Mouse (Mus musculus): ENCODE measurements around the gene Selenon. TPM values are rescaled to one million over a fixed set of nuclear protein-coding genes. Genes with fewer than 3 reads are reported as not detected.

Selenon gene
- polyA plus RNA-seq, 1 experiment from 2014 or later, result 35.3 TPM

DNA sequence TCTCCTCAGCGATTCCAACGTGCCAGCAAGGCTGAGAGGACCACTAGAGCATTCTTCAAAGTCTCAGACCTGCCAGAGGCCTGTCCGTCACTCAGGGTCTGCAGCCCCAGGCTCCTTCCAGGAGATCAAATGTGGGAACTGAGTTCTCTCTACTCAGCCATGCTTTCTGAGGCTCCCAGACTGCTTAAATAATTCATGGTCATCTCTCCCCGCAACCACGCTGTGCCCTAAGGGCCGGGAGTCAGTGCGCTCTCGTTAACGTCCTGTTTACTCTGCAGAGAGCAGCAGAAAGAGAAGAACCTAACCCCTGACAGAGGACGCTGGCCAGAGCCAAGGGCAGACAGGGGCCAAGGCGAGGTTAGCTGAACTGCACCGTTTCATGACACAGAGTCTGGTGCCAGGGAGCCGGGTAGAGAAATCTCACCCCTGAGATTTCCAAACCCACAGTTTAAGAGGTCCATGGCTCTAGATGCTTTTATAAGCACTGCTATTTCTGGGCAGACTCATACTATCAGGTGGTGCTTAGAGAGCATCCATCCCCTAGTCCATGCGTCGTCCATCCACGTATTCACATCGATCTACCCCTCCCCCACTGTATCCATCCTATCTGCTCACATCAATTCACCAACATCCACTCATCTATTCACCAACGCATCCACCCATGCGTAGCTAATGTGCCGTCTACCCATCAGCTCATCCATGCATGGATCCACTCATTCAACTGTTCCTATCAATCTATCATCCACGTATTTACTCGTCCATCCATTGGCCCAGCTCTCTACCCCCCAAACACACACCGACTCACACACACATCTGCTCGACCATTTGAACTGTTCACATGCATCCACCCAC is 20.7 kb upstream of the Selenon start:
- Histone ChIP-seq H3K27me3 (no peaks in the 10 kb centered on the region), H3K4me2 (no peak overlapping the region), H3K4me1 (peaks cover 6% of the 10 kb centered on the region), H3K27ac (no peak overlapping the region), H3K36me3 (no peaks in the 10 kb centered on the region), H3K9me3 (no peaks in the 10 kb centered on the region), H3K4me3 (no peak overlapping the region), H3K9ac (no peak overlapping the region)
- 79% methylated on average over 24 of the region's 24 CpGs for WGBS
- ATAC-seq (ENCODE audit: borderline replicate concordance, extremely low read depth, low FRiP score, low TSS enrichment), result no peak

DNA sequence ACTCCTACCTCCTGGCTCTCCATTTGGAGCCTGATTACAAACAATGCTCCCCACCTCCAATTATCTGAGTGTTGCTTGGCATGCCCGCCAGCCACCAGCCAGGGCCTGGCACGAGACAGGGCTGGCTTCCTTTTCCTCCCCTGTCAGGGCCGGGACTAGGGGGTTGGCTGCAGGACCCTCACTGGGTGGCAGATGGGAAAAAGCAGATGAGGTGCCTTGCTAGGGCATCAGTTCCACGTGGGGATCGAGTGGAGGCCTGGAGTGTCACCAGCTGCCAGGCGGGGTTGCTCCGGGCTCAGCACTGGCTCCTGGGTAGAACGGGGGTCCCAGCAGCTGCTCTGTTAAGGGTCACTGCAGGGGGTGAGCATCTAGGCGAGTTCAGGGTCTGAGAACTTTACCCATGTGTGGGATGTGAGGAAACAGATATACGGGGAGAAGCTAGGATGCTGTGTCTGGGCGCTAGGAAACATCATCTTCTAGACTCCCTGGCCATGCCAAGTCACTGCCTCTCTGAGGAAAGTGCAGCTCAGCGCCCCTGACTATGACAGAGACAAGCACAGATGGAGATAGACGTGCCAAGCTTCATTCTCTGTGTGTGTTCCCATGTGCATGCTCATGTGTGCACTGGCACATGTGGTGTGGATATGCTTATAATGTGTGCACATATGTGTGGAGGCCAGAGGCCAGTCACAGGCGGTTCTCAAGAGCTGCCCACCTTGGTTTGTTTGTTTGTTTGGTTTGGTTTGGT is 18.9 kb upstream of the Selenon start:
- Histone ChIP-seq H3K27ac (no peak overlapping the region), H3K4me3 (no peak overlapping the region), H3K9me3 (no peaks in the 10 kb centered on the region), H3K9ac (no peak overlapping the region), H3K36me3 (no peaks in the 10 kb centered on the region), H3K4me1 (peaks cover 10% of the 10 kb centered on the region), H3K27me3 (no peaks in the 10 kb centered on the region), H3K4me2 (no peak overlapping the region)
- no peak for ATAC-seq (ENCODE audit: borderline replicate concordance, extremely low read depth, low FRiP score, low TSS enrichment)
- whole genome bisulfite sequencing, result 71% methylated on average over 14 of the region's 14 CpGs

DNA sequence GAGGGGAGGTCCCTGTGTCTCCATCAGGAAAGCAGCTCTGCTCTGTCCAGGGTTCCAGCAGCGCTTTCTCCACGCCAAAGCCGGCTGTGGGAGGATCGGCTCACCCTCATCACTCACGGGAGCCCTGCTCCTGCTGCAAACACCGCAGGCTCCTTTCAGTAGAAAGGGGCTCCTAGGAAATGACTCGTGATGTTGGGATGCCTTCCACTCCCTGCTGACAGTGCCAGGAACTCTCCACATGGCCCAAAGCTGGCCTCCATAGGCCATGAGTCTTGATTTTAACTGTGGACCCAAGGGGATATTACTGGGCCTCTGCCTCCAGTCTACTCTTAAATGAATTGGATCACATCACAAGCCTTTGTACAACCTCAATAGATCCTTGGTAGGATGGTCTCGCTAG is 17.9 kb upstream of the Selenon start:
- H3K36me3 ChIP-seq, result no peaks in the 10 kb centered on the region
- 71% methylated on average over 8 of the region's 8 CpGs for WGBS
- no peaks in the 10 kb centered on the region for H3K27me3 ChIP-seq
- peaks cover 10% of the 10 kb centered on the region for H3K4me1 ChIP-seq
- H3K4me2 ChIP-seq, result no peak overlapping the region
- H3K9me3 ChIP-seq, result no peaks in the 10 kb centered on the region
- H3K9ac ChIP-seq, result no peak overlapping the region
- H3K27ac ChIP-seq, result no peak overlapping the region
- no peak for ATAC-seq (ENCODE audit: borderline replicate concordance, extremely low read depth, low FRiP score, low TSS enrichment)
- H3K4me3 ChIP-seq, result no peak overlapping the region

DNA sequence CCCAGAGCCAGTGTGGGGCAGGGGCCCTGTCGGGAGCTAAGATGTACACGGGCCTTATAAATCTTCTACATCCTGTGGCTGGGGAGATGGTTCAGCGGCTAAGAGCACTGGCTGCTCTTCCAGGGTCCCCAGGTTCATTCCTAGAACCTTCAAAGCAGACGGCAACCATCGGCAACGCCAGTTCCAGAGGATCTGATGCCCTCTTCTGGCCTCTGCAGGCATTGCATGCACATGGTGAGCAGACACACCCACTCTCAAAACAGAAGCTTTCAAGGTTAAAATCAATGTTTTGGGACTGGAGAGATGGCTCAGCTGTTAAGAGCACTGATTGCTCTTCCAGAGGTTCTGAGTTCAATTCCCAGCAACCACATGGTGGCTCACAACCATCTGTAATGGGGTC is 17.2 kb upstream of the Selenon start:
- Histone ChIP-seq H3K9me3 (no peaks in the 10 kb centered on the region), H3K9ac (no peak overlapping the region), H3K4me3 (no peak overlapping the region), H3K4me1 (peaks cover 10% of the 10 kb centered on the region), H3K4me2 (no peak overlapping the region), H3K27me3 (no peaks in the 10 kb centered on the region), H3K36me3 (no peaks in the 10 kb centered on the region), H3K27ac (no peak overlapping the region)
- no peak for ATAC-seq (ENCODE audit: borderline replicate concordance, extremely low read depth, low FRiP score, low TSS enrichment)
- WGBS, result 78% methylated on average over 6 of the region's 6 CpGs

DNA sequence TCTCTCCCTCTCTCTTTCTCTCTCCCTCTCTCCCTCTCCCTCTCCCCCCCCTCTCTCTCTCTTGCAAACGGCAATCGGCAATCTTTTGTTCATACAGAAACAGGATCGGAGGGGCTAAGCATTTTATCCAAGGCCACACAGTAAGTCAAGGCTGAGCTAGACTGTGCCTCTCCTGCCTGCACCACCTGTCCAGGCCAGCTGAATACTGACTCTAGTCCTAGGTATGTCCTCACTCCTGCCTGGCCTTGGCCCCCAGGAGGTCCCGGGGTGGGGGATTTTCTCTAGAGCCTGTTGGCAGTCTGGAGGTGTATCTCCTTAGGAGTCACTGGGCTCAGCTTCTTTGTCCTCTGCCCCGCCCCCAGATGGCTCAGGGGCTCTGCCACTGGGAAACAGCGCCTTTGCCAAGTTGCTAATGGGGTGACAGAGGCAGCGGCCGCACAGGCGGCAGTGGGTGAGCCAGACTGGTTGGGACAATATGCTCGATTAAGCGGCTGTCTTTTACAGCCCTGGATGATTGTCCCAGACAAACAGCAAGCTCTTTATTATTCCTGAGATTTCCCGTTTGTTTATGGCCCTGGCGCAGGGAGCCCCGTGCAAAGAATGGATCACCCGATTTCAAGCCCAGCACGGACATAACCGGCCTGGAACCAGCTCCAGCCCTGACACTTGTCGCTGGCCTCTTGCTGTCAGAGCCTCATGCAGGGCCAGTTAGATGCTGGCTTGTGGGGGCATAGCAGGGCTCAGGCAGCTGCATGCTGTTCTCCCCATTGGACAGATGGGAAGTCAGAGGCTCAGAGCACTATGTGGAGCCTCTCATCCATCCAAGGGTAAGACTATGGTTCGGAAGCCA is 15.6 kb upstream of the Selenon start:
- Histone ChIP-seq H3K9me3 (no peaks in the 10 kb centered on the region), H3K36me3 (no peaks in the 10 kb centered on the region), H3K4me3 (no peak overlapping the region), H3K4me2 (peak overlapping the region; percentile 8; the same call in 1 of the 2 replicates), H3K4me1 (peaks cover 10% of the 10 kb centered on the region), H3K27me3 (no peaks in the 10 kb centered on the region), H3K27ac (no peak overlapping the region), H3K9ac (no peak overlapping the region)
- ATAC-seq (ENCODE audit: borderline replicate concordance, extremely low read depth, low FRiP score, low TSS enrichment), result peak; percentile 50
- WGBS, result 28% methylated on average over 19 of the region's 19 CpGs

DNA sequence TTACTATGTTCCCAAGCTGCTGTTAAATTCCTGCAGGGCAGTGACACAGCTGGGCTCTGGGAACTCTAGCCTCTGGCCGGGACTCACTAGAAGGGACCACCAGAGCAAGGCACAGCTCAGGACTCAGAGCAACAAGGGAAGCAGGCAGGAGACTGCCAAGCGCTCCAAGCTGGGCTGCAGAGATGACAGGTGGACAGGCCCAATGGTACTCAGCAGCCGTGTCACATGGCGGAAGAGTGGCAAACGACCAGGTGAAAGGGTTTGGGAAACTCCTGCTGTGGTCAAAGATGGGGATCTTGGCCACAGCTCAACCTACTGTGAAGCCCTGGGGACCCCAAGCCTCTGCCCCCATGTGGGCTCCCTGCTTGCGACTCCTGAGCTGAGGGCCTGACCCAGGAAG is 12.1 kb upstream of the Selenon start:
- no peak overlapping the region for H3K4me2 ChIP-seq
- H3K9ac ChIP-seq, result no peak overlapping the region
- no peaks in the 10 kb centered on the region for H3K27me3 ChIP-seq
- 79% methylated on average over 6 of the region's 6 CpGs for WGBS
- no peak overlapping the region for H3K27ac ChIP-seq
- H3K4me3 ChIP-seq, result no peak overlapping the region
- H3K36me3 ChIP-seq, result no peaks in the 10 kb centered on the region
- no peaks in the 10 kb centered on the region for H3K9me3 ChIP-seq
- ATAC-seq (ENCODE audit: borderline replicate concordance, extremely low read depth, low FRiP score, low TSS enrichment), result no peak
- peaks cover 10% of the 10 kb centered on the region for H3K4me1 ChIP-seq

DNA sequence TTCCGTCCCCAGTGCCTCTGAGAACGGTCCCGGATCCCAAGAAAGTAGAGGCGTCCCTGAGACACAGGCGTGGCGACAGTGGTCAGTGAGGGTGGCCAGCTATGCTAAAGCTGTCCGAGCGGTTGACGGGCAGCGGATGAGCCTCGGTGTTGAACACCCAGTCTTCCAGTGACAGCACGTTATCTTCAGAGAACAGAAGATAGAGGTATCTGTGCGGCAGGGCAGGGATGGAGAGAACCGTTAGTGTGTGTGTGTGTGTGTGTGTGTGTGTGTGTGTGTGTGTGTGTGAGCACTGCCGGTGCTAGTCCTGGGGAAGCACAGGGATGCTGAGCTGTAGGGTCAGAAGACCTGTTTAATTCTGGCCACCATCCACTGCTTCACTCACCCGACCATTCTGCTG is 11.7 kb upstream of the Selenon start:
- Histone ChIP-seq H3K27me3 (no peaks in the 10 kb centered on the region), H3K4me2 (no peak overlapping the region), H3K4me3 (no peak overlapping the region), H3K4me1 (peaks cover 10% of the 10 kb centered on the region), H3K9ac (no peak overlapping the region), H3K36me3 (no peaks in the 10 kb centered on the region), H3K27ac (no peak overlapping the region), H3K9me3 (no peaks in the 10 kb centered on the region)
- WGBS, result 75% methylated on average over 16 of the region's 16 CpGs
- ATAC-seq (ENCODE audit: borderline replicate concordance, extremely low read depth, low FRiP score, low TSS enrichment), result no peak

DNA sequence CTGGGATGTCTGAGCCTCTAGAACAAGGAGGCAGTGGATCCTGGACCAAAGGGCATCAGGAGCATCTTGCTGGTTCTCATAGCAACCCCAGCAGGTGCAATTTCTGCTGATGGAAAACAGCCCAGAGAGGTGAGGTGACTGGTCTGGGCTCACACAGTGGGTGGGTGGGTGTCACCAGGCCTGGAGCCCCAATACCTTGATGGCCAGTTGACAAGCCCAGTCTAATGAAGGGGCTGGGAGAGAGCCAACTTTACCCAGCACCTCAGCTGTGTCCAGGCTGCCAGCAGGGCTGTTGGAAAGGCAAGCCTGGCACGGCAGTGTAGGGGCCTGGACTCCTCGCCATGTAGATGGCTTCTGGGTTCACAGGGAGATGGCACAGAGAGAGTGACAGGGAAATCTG is 10.0 kb upstream of the Selenon start:
- H3K4me1 ChIP-seq, result peaks cover 9% of the 10 kb centered on the region
- H3K4me3 ChIP-seq, result no peak overlapping the region
- H3K4me2 ChIP-seq, result no peak overlapping the region
- H3K9me3 ChIP-seq, result no peaks in the 10 kb centered on the region
- WGBS, result 79% methylated on average over 2 of the region's 2 CpGs
- no peaks in the 10 kb centered on the region for H3K27me3 ChIP-seq
- no peak overlapping the region for H3K9ac ChIP-seq
- H3K27ac ChIP-seq, result no peak overlapping the region
- ATAC-seq (ENCODE audit: borderline replicate concordance, extremely low read depth, low FRiP score, low TSS enrichment), result no peak
- H3K36me3 ChIP-seq, result no peaks in the 10 kb centered on the region

DNA sequence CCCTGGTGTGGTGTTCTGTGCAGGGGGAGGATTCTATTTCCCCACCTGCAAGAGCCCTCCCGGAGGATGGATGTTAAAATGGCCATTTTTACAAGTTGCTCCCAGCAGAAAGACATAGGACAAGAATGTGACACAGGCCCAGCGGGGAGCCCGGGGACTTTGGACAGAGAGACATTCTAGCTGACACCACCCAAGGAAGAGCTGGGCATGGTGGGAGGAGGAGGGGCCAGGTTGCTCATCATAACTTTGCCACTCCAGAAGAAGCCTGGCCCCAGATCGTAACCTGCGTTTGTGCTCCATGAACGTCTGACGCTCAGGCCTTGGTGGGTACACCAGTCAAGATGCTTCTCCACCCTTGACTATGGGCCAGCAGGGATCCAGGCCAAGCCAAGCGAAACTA is 8.7 kb upstream of the Selenon start:
- Histone ChIP-seq H3K9ac (no peak overlapping the region), H3K4me2 (no peak overlapping the region), H3K36me3 (no peaks in the 10 kb centered on the region), H3K9me3 (no peaks in the 10 kb centered on the region), H3K4me1 (peaks cover 9% of the 10 kb centered on the region), H3K27ac (no peak overlapping the region), H3K27me3 (no peaks in the 10 kb centered on the region), H3K4me3 (no peak overlapping the region)
- WGBS, result 85% methylated on average over 8 of the region's 8 CpGs
- no peak for ATAC-seq (ENCODE audit: borderline replicate concordance, extremely low read depth, low FRiP score, low TSS enrichment)

DNA sequence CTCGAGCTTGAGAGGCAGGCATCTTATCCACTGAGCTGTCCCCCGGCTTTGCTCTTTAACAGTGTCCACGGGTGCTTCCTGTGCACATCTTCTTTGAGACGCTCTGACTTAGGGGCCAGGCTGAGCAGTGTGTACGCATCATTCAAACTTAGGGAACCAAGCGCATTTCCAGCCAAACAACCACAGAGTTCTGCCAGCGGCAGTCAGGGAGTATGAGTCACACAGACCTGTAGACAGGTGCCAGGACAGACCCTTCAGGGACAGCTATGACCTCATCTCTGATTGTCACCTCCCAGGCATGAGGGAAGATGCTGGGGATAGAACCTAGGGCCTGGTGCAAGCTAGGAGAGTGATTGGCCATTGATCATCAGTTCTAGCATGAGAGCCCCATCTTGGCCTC is 7.2 kb upstream of the Selenon start:
- WGBS, result 69% methylated on average over 7 of the region's 7 CpGs
- no peak overlapping the region for H3K4me2 ChIP-seq

DNA sequence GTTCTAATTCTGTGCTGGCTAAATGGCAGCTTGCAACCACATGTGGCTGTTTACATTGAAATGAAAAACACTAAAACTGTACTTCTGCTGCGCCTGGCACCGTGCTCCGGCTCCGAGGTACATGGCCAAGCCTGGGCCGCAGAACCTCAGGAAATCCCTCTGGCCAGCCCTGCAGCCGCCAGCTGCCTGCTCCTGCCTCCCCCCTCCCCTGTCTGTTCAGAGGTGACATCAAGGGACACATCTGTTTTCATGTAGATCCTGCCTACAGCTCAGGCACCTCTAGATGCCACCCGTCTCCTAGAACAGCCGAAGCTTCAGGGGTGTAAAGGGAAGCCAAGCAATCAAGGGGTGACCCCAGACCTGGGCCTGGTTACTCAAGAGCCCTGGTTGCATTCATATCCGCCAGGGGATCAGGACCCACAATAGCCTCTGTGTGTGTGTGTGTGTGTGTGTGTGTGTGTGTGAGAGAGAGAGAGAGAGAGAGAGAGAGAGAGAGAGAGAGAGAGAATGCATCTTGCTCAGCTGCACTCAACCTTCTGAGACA is 6.7 kb upstream of the Selenon start:
- no peaks in the 10 kb centered on the region for H3K9me3 ChIP-seq

More for the DNA sequence above, 7.2 kb upstream of the Selenon start:
- no peaks in the 10 kb centered on the region for H3K9me3 ChIP-seq
- H3K4me3 ChIP-seq, result no peak overlapping the region
- no peak overlapping the region for H3K9ac ChIP-seq
- no peak for ATAC-seq (ENCODE audit: borderline replicate concordance, extremely low read depth, low FRiP score, low TSS enrichment)
- H3K27ac ChIP-seq, result no peak overlapping the region
- H3K36me3 ChIP-seq, result no peaks in the 10 kb centered on the region
- no peaks in the 10 kb centered on the region for H3K27me3 ChIP-seq
- peaks cover 9% of the 10 kb centered on the region for H3K4me1 ChIP-seq

More for the DNA sequence above, 6.7 kb upstream of the Selenon start:
- Histone ChIP-seq H3K27ac (no peak overlapping the region), H3K27me3 (no peaks in the 10 kb centered on the region), H3K9ac (no peak overlapping the region), H3K4me3 (no peak overlapping the region), H3K4me2 (no peak overlapping the region), H3K4me1 (peaks cover 9% of the 10 kb centered on the region), H3K36me3 (no peaks in the 10 kb centered on the region)
- ATAC-seq (ENCODE audit: borderline replicate concordance, extremely low read depth, low FRiP score, low TSS enrichment), result peak; percentile 64; the same call in 1 of the 2 replicates
- WGBS, result 40% methylated on average over 9 of the region's 9 CpGs

Measured in lung, embryonic 15.5 days (tissue).